Mouse (Mus musculus) NIH3T3 (cell line): ENCODE data around the gene Cd300lg.

Source experiments
- DNase-seq: peaks from one replicate; pipeline ENCODE4 v3.0.0-alpha.2; 2012; ENCODE audit warnings: low read depth

Gene Cd300lg

DNA sequence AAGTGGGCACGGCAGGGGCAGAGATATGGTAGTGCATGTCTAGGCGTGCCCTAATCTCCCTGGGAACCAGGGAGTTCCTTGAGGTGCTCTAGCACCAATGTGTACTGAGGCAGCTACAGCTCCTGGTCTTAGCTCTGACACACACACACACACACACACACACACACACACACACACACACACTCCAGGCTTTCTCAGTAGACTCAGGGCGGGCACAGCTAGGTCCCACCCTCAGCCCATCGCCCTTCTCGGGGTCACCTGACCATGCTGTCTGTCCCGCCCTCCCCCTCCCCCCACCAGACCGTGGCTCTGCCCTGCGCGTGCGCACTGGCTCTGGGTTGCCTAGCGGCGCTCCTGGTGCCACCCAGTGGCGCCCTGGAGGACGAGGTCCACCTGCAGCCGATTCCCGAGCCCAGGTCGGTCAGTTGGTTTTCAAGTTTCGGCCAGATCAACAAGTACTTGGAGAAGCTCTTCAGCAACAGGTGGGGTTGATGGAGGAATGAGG lies 55.6 kb downstream of the Cd300lg start:
- DNase-seq: no peak

DNA sequence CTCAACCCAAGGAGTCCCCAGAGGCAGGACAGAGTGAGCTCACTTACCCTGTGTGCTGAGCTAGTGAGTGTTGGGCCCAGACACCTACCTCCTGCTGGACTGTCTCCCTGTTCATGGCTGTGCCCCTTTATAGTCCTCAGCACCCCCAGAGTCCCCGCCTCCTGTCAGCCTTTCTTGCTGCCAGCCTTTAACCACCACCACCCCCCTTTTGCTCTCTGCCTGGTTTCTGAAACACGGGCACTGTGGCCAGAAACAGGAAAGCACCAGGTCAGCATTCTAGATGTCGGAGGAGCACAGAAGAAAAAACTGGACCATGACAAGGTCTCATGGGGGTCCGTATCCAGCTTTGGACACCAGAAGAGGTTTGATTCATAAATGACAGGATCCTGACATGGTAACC lies 59.9 kb downstream of the Cd300lg start, which contains the start of gene Ppy:
Ppy (minus strand) TSS at position 101 of the 400 bp plus-strand sequence.
- no peak for DNase-seq

DNA sequence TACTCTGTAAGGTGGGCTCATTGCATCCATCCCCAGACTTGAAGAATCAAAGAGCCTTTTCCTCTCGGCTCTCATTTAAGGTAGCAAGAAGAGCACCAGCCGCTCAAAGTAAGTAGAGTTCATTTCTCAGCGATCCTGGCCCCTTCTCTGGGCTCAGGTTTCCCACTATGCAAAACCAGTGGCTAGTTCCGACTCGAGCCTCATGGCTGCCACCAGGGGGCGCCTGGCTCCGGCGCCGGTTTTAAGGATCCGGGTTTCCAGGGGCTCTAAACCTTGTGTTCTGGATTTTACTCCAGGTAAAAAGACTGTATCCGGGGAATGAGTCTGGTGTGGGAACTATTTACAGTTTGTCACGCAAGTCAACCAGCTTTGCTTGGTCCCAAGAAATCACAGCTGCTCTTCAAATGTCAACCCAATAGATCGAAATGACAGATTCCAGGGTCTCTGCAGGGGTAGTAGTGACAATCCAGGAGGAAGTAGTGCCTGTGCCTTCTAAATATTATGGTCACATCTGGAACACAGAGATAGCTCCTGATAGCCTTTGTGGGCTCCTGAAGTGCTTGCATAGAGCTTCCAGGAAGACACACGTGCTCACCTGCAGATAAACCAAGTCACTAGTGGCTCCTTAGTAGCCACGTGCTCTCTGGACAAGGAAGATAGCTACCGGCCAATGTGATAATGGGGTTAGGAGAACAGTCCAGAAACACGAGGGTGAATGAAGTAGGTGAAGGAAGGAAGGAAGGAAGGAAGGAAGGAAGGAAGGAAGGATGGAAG lies 61.4 kb downstream of the Cd300lg start:
- peak; percentile 87 for DNase-seq
